Mouse (Mus musculus) C2C12 (cell line): ENCODE results near the gene Slc16a6. TPM values are rescaled to one million over a fixed set of nuclear protein-coding genes. Genes with fewer than 3 reads are reported as not detected.

Experiments
- H3K27me3 ChIP-seq: one replicate; pipeline ENCODE4 v1.6.1; 2011; ENCODE audit not compliant: control insufficient read depth, insufficient read depth, insufficient read length
- H3K36me3 ChIP-seq: one replicate; pipeline ENCODE4 v1.6.1; 2011; ENCODE audit not compliant: control insufficient read depth, insufficient read depth
- H3K4me3 ChIP-seq: one replicate; pipeline ENCODE4 v1.5.1; 2011; ENCODE audit warnings: mild to moderate bottlenecking, control low read depth; ENCODE audit not compliant: poor library complexity, insufficient read depth, severe bottlenecking
- H3K79me2 ChIP-seq: one replicate; pipeline ENCODE4 v1.6.1; 2011; ENCODE audit not compliant: control insufficient read depth, insufficient read depth
- H3K79me3 ChIP-seq: one replicate; pipeline ENCODE4 v1.6.1; 2011; ENCODE audit warnings: low read depth, control low read depth
- H3ac ChIP-seq: one replicate; pipeline ENCODE3; 2011; ENCODE audit warnings: low read depth; ENCODE audit not compliant: control insufficient read depth, insufficient read length
- CEBPB ChIP-seq: IDR thresholded peaks from one replicate; pipeline ENCODE4 v1.6.1; 2011; ENCODE audit warnings: low read depth, mild to moderate bottlenecking, control low read depth, moderate library complexity
- CTCF ChIP-seq: IDR thresholded peaks from one replicate; pipeline ENCODE4 v1.5.1; 2011; ENCODE audit not compliant: control insufficient read depth, insufficient read depth, insufficient read length
- FOSL1 ChIP-seq: IDR thresholded peaks from one replicate; pipeline ENCODE4 v1.8.0; 2011; ENCODE audit warnings: mild to moderate bottlenecking, low read length; ENCODE audit not compliant: poor library complexity, insufficient read depth, severe bottlenecking
- MAX ChIP-seq: IDR thresholded peaks from one replicate; pipeline ENCODE4 v1.6.1; 2011; ENCODE audit warnings: mild to moderate bottlenecking, control low read depth
- MYOD1 ChIP-seq: IDR thresholded peaks from one replicate; pipeline ENCODE4 v1.6.1; 2011; ENCODE audit warnings: low read depth; ENCODE audit not compliant: control insufficient read depth, insufficient read length
- MYOG ChIP-seq: IDR thresholded peaks from one replicate; pipeline ENCODE4 v1.6.1; 2011; ENCODE audit not compliant: control insufficient read depth, insufficient read length; ENCODE audit errors: extremely low read depth
- USF1 ChIP-seq: IDR thresholded peaks from one replicate; pipeline ENCODE4 v1.6.1; 2011; ENCODE audit warnings: low read depth, mild to moderate bottlenecking, control low read depth, moderate library complexity
- polyA plus RNA-seq: library from polyadenylated mRNA; unstranded; fragments of >200 nt; fragmentation: generic; extraction: Trizol; gene quantifications from one replicate; pipeline ENCODE4 v1.2.1, GENCODE M21; 2012; ENCODE audit warnings: missing spikeins

Slc16a6 gene
- polyA plus RNA-seq, 1 experiment: 1.2 TPM

DNA sequence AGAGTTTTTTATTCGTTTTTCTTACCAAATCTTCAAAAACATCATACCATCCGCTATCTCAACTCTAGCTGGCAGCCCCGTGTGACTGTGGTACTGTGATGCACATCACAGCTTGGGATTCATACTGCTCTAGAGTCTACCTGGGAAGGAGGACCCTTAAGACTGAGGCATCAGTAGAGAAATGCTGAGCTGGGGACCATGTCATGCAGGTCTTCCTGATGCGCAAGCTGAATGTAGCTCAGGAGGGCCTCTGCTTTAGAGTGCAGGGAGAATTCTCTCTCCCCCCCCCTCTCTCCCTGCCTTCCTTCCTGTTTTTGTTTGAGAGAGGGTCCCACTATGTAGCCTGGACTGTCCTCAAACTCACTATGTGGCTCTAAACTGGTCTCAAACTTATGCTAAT, 32.8 kb downstream of the Slc16a6 start:
- Histone ChIP-seq H3K4me3 (peak overlapping the region; percentile 44), H3K79me2 (no peaks in the 10 kb centered on the region), H3K36me3 (peaks cover 11% of the 10 kb centered on the region), H3ac (peak overlapping the region; percentile 7), H3K79me3 (no peaks in the 10 kb centered on the region), H3K27me3 (no peaks in the 10 kb centered on the region)
- TF ChIP-seq MAX (no peak), CEBPB (no peak), USF1 (no peak), MYOG (no peak), FOSL1 (no peak), CTCF (no peak), MYOD1 (no peak)

DNA sequence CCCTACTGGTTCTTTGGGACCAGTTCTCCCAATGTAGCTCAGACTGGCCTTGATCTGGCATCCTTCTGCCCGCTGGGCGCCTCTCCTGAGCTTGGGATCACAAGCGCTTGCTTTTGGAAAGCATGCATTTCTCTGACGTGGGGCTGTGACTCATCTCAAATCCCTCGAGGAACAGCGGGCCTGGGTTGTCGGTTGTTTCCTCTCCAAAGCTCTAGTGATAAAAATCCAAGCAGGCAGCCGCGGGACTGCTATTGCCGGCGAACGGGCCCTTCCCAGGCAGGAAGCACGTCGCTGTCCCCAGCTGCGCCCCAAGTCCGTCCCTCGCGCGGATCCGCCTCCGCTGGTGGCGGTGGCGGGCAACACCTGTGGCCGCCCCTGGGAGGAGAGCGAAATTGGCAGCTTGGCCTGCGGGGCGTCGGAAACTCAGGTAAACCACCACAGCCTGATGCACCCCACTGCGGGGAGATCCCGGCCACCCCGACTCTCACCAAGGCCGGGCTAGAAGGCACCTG, 33.5 kb downstream of the Slc16a6 start:
- no peak for TF ChIP-seq CTCF
- TF ChIP-seq MAX: peak; percentile 87
- peak overlapping the region; percentile 44 for H3K4me3 ChIP-seq
- H3ac ChIP-seq: peak overlapping the region; percentile 50
- peaks cover 18% of the 10 kb centered on the region for H3K36me3 ChIP-seq
- no peaks in the 10 kb centered on the region for H3K79me2 ChIP-seq
- H3K27me3 ChIP-seq: no peaks in the 10 kb centered on the region
- H3K79me3 ChIP-seq: no peaks in the 10 kb centered on the region

DNA sequence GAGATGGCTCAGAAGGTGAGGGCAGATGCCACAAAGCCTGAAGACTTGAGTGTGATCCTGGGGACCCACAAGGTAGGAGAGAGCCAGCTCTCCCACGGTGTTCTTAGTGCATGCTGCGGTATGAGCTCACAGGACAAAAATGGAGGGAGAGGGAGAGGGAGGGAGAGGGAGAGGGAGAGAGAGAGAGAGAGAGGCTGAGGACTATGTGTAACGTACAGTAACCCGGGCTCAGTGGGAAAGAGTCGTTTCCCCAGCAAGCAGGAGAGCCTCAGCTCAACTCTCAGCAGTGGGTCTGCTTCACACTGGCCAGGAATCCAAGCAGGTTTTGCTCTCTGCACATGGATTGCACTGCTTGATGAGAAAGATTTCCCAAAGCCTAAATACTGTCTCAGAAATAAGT, 34.2 kb downstream of the Slc16a6 start:
- TF ChIP-seq CTCF: no peak
- no peak for TF ChIP-seq USF1
- no peak for TF ChIP-seq MAX
- no peak for TF ChIP-seq MYOD1
- TF ChIP-seq FOSL1: no peak
- TF ChIP-seq CEBPB: no peak
- no peak for TF ChIP-seq MYOG
- H3K4me3 ChIP-seq: no peak overlapping the region
- H3K27me3 ChIP-seq: no peaks in the 10 kb centered on the region
- H3ac ChIP-seq: no peak overlapping the region
- no peaks in the 10 kb centered on the region for H3K79me2 ChIP-seq
- peaks cover 24% of the 10 kb centered on the region for H3K36me3 ChIP-seq
- H3K79me3 ChIP-seq: no peaks in the 10 kb centered on the region

DNA sequence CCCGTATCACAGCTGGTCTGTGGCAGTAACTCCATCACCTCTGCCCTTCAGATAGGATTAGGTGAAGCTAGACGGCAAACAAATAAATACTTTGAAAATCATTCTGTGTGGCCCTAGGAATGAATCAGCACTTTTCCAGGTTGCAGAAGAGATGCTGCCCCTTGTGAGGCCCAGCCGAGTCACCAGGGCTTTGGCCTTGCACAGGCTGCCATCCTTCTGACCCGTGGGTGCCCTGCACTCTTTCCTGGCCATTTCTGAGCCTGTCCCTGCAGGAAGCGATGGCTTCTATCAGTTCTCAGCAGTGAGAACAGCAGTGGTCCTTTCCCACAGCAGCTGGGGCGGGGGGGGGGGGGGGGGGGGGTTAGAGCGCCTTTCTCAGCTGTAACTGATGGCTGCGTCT, 36.5 kb downstream of the Slc16a6 start:
- H3K36me3 ChIP-seq: peaks cover 30% of the 10 kb centered on the region
- TF ChIP-seq USF1 (no peak), MAX (no peak), CTCF (no peak), MYOD1 (no peak), MYOG (no peak), CEBPB (no peak), FOSL1 (no peak)
- H3ac ChIP-seq: no peak overlapping the region

DNA sequence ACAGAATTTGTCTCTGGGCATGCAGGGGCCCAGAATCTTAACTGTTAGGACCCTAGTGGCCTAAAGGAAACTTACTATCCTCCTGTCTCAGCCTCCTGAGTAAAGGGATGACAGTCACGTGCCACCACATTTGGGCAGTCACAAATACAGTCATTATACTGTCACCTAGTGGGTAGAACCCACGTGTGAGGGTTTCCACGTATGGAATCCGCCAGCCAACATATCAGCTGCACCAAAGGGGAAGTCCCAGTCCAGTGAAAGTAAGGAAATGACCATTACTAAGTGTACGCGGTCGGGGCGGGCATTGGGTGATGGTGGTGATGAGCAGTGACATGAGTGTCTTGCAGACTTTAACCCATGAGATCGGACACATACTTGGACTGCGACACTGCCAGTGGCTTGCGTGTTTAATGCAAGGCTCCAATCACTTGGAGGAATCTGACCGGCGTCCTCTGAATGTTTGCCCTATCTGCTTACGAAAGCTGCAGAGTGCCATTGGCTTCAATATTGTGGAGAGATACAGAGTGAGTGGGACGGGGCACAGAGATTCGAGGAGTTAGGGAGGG, 39.1 kb downstream of the Slc16a6 start:
- no peak overlapping the region for H3K4me3 ChIP-seq
- H3K36me3 ChIP-seq: peaks cover 48% of the 10 kb centered on the region
- no peaks in the 10 kb centered on the region for H3K79me3 ChIP-seq
- no peaks in the 10 kb centered on the region for H3K79me2 ChIP-seq
- no peak overlapping the region for H3ac ChIP-seq
- TF ChIP-seq MYOD1: no peak
- no peak for TF ChIP-seq CTCF
- TF ChIP-seq MAX: no peak
- no peak for TF ChIP-seq CEBPB
- no peak for TF ChIP-seq USF1
- TF ChIP-seq MYOG: no peak
- TF ChIP-seq FOSL1: no peak
- H3K27me3 ChIP-seq: no peaks in the 10 kb centered on the region

More for the DNA sequence above, 36.5 kb downstream of the Slc16a6 start:
- H3K79me2 ChIP-seq: no peaks in the 10 kb centered on the region
- H3K4me3 ChIP-seq: no peak overlapping the region
- no peaks in the 10 kb centered on the region for H3K27me3 ChIP-seq
- no peaks in the 10 kb centered on the region for H3K79me3 ChIP-seq

DNA sequence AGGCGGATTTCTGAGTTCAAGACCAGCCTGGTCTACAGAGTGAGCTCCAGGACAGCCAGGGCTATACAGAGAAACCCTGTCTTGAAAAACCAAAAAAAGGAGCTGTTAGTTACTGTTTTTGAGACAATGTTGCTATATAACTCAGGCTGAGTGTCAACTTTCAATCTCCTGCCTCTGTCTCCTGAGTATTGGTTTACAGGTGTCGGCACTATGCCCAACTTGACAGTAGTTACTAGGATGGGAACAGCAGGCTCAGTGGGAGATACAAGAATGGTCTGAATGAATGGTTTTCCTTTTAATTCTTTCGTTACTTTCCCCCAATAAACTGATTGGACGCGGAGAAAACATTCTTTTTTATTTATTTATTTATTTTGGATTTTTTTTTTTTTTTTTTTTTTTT, 46.0 kb downstream of the Slc16a6 start:
- peaks cover 10% of the 10 kb centered on the region for H3K79me2 ChIP-seq
- no peak overlapping the region for H3K4me3 ChIP-seq

More for the DNA sequence above, 46.0 kb downstream of the Slc16a6 start:
- no peak for TF ChIP-seq MYOG
- no peak for TF ChIP-seq CEBPB
- no peak for TF ChIP-seq CTCF
- TF ChIP-seq MAX: no peak
- TF ChIP-seq FOSL1: no peak
- no peak for TF ChIP-seq USF1
- no peak for TF ChIP-seq MYOD1
- Histone ChIP-seq H3K36me3 (peaks cover 19% of the 10 kb centered on the region), H3ac (no peak overlapping the region), H3K27me3 (no peaks in the 10 kb centered on the region), H3K79me3 (peaks cover 2% of the 10 kb centered on the region)
